Mouse (Mus musculus): ENCODE measurements at regions not wholly inside any gene's neighbourhood (a gene's known extent, or its start where the extent isn't known, plus 50 kb on each side); places are given as distances from the start of the nearest gene placed in this dataset.

- no peak for DNase-seq
- intact Hi-C loops (cut with DNase I) = no loop called here
Measured at GRCm38 (mm10) chr4:31381069-31381969, 582.6 kb upstream of the Map3k7 start.

- intact Hi-C loops (cut with DNase I) = no loop called here
- DNase-seq = no peak
Measured at GRCm38 (mm10) chr4:31392932-31393632, 570.8 kb upstream of the Map3k7 start.

- intact Hi-C loops (cut with DNase I) = no loop called here
- no peak for DNase-seq
Measured at GRCm38 (mm10) chr4:31395538-31395937, 568.4 kb upstream of the Map3k7 start.

GRCm38 (mm10) chr4:31403976-31404375 is 559.9 kb upstream of the Map3k7 start:
- intact Hi-C loops (cut with DNase I) = no loop called here
- no peak for DNase-seq

- DNase-seq = peak in 1 of 2 experiments; percentile 26
- intact Hi-C loops (cut with DNase I) = no loop called here
Measured at GRCm38 (mm10) chr4:31404840-31405714, 558.8 kb upstream of the Map3k7 start.

GRCm38 (mm10) chr4:31410157-31410556 is 553.7 kb upstream of the Map3k7 start:
- intact Hi-C loops (cut with DNase I) = no loop called here
- no peak for DNase-seq

- DNase-seq = no peak
- intact Hi-C loops (cut with DNase I) = no loop called here
Measured at GRCm38 (mm10) chr4:31411770-31412525, 551.9 kb upstream of the Map3k7 start.

- intact Hi-C loops (cut with DNase I) = no loop called here
- no peak for DNase-seq
Measured at GRCm38 (mm10) chr4:31417161-31417560, 546.7 kb upstream of the Map3k7 start.

- DNase-seq = peak in 1 of 2 experiments; percentile 12
- intact Hi-C loops (cut with DNase I) = no loop called here
Measured at GRCm38 (mm10) chr4:31419240-31419639, 544.7 kb upstream of the Map3k7 start.

- intact Hi-C loops (cut with DNase I) = no loop called here
- no peak for DNase-seq
Measured at GRCm38 (mm10) chr4:31420167-31420566, 543.7 kb upstream of the Map3k7 start.

GRCm38 (mm10) chr4:31421386-31421785 is 542.5 kb upstream of the Map3k7 start:
- intact Hi-C loops (cut with DNase I) = no loop called here
- DNase-seq = no peak

GRCm38 (mm10) chr4:31425135-31425534 is 538.8 kb upstream of the Map3k7 start:
- DNase-seq = no peak
- intact Hi-C loops (cut with DNase I) = no loop called here

- intact Hi-C loops (cut with DNase I) = no loop called here
- DNase-seq = no peak
Measured at GRCm38 (mm10) chr4:31425716-31426115, 538.2 kb upstream of the Map3k7 start.

- DNase-seq = no peak
- intact Hi-C loops (cut with DNase I) = no loop called here
Measured at GRCm38 (mm10) chr4:31426169-31427030, 537.5 kb upstream of the Map3k7 start.

GRCm38 (mm10) chr4:31433943-31434342 is 530.0 kb upstream of the Map3k7 start:
- intact Hi-C loops (cut with DNase I) = no loop called here
- no peak for DNase-seq

- intact Hi-C loops (cut with DNase I) = no loop called here
- DNase-seq = no peak
Measured at GRCm38 (mm10) chr4:31454898-31455297, 509.0 kb upstream of the Map3k7 start.

GRCm38 (mm10) chr4:31455466-31455865 is 508.4 kb upstream of the Map3k7 start:
- no peak for DNase-seq
- intact Hi-C loops (cut with DNase I) = no loop called here

- no peak for DNase-seq
Measured at GRCm38 (mm10) chr4:31462456-31462855, 501.4 kb upstream of the Map3k7 start.

GRCm38 (mm10) chr4:31463130-31463698 is 500.7 kb upstream of the Map3k7 start:
- DNase-seq = no peak
- intact Hi-C loops (cut with DNase I) = no loop called here

More at GRCm38 (mm10) chr4:31462456-31462855, 501.4 kb upstream of the Map3k7 start:
- intact Hi-C loops (cut with DNase I) = no loop called here

Measured in gastrocnemius, postnatal 36 days (tissue).